Comparison of ENCODE assay signal across 22 mouse cellular contexts in genomic region chr5:100102395-100102794, GRCm38 (mm10). TPM values are rescaled to one million over a fixed set of nuclear protein-coding genes. Genes with fewer than 3 reads are reported as not detected.
DNase-seq lines count a peak whose midpoint lies in the region; ATAC-seq and TF ChIP-seq lines count a peak whose summit lies in the region.
"Had no signal": no experiment of that assay in that cellular context is flagged by ENCODE, and none has a peak within 500 bp of the region (broad histone marks: within the 10 kb centered on the region; RNA-seq: fewer than 3 reads in every experiment).

No protein-coding gene starts in this region.

- H3K36me3 ChIP-seq in lung, embryonic 14.5 days (ENCODE audit: insufficient read depth) = no peaks in the 10 kb centered on the region
- H3K36me3 ChIP-seq in lung, postnatal 0 days (ENCODE audit: insufficient read depth, low read length) = no peaks in the 10 kb centered on the region
- H3K36me3 ChIP-seq: embryonic facial prominence, embryonic 10.5 days; embryonic facial prominence, embryonic 12.5 days; forebrain, embryonic 15.5 days; G1E had no signal

- 89% methylated on average over 1 of the region's 1 CpGs for WGBS in lung, embryonic 14.5 days
- 55% methylated on average over 1 of the region's 1 CpGs for WGBS in lung, postnatal 0 days
- 68% methylated on average over 1 of the region's 1 CpGs for WGBS in lung, adult 2 months

- H3K9me3 ChIP-seq in lung, embryonic 14.5 days (ENCODE audit: low read depth, low read length) = no peaks in the 10 kb centered on the region
- no peaks in the 10 kb centered on the region for H3K9me3 ChIP-seq in lung, postnatal 0 days (ENCODE audit: low read length)
- H3K9me3 ChIP-seq: embryonic facial prominence, embryonic 10.5 days; embryonic facial prominence, embryonic 12.5 days; forebrain, embryonic 13.5 days; forebrain, embryonic 15.5 days had no signal

- no peak for TF ChIP-seq EP300 in lung, postnatal 0 days (IDR thresholded peaks at IDR 0.05)

- peak; percentile 14 for DNase-seq in lung, embryonic 14.5 days
- no peak for DNase-seq in lung, postnatal 4 days
- peak; percentile 81 for DNase-seq in lung, postnatal 0 days (ENCODE audit: low spot score)
- DNase-seq in lung, adult 2 months = no peak
- DNase-seq in NIH3T3 (ENCODE audit: low read depth) = peak; percentile 10
- DNase-seq: adrenal gland, adult 8-10 months; adrenal gland, postnatal 14 days; adrenal gland, postnatal 36 days; B cell, adult 2 months; cerebellum, adult 11-12 months; cerebellum, adult 2 months; cerebellum, adult 9-10 months; cerebellum, postnatal 10 days; cerebellum, postnatal 25 days; forebrain, postnatal 0 days had no signal

- H3K4me3 ChIP-seq in lung, embryonic 14.5 days (ENCODE audit: low read depth, low read length) = no peak overlapping the region
- H3K4me3 ChIP-seq in lung, postnatal 0 days (ENCODE audit: low read depth, low read length) = no peak overlapping the region
- H3K4me3 ChIP-seq in lung, adult 2 months (replicated peaks; ENCODE audit: extremely low read depth, low read depth, low read length) = no peak overlapping the region
- H3K4me3 ChIP-seq: embryonic facial prominence, embryonic 10.5 days; embryonic facial prominence, embryonic 12.5 days; forebrain, embryonic 13.5 days; forebrain, embryonic 15.5 days had no signal

- H3K9ac ChIP-seq in lung, embryonic 14.5 days = no peak overlapping the region
- H3K9ac ChIP-seq in lung, postnatal 0 days (replicated peaks; ENCODE audit: low read depth) = no peak overlapping the region
- H3K9ac ChIP-seq: embryonic facial prominence, embryonic 12.5 days; forebrain, embryonic 13.5 days; forebrain, embryonic 15.5 days; forebrain, postnatal 0 days had no signal

- H3K27ac ChIP-seq in lung, embryonic 14.5 days (ENCODE audit: low read depth) = no peak overlapping the region
- peak overlapping the region; percentile 21; the same call in 1 of the 2 replicates for H3K27ac ChIP-seq in lung, postnatal 0 days (ENCODE audit: low read length)
- H3K27ac ChIP-seq: embryonic facial prominence, embryonic 10.5 days; embryonic facial prominence, embryonic 12.5 days; forebrain, embryonic 13.5 days; forebrain, embryonic 15.5 days had no signal

- no peak for ATAC-seq in lung, embryonic 14.5 days (ENCODE audit: insufficient read depth)
- ATAC-seq in lung, postnatal 0 days = peak; percentile 53
- ATAC-seq: CD4-positive, CD25-positive, alpha-beta regulatory T cell, adult 4 months; forebrain, embryonic 13.5 days; forebrain, embryonic 15.5 days; forebrain, postnatal 0 days had no signal

- no peak overlapping the region for H3K4me2 ChIP-seq in lung, embryonic 14.5 days
- H3K4me2 ChIP-seq in lung, postnatal 0 days (replicated peaks; ENCODE audit: low read depth, low read length) = no peak overlapping the region
- H3K4me2 ChIP-seq: embryonic facial prominence, embryonic 12.5 days; forebrain, embryonic 13.5 days; forebrain, embryonic 15.5 days had no signal

- no peaks in the 10 kb centered on the region for H3K27me3 ChIP-seq in lung, embryonic 14.5 days (ENCODE audit: insufficient read depth, low read length)
- no peaks in the 10 kb centered on the region for H3K27me3 ChIP-seq in lung, postnatal 0 days (replicated peaks; ENCODE audit: insufficient read depth, low read length)
- H3K27me3 ChIP-seq: CH12.LX; embryonic facial prominence, embryonic 12.5 days; forebrain, embryonic 13.5 days; forebrain, embryonic 15.5 days had no signal

- TF ChIP-seq CTCF in lung, embryonic 14.5 days (IDR thresholded peaks at IDR 0.05; ENCODE audit: low read depth) = no peak
- no peak for TF ChIP-seq CTCF in lung, postnatal 0 days (IDR thresholded peaks at IDR 0.05)
- TF ChIP-seq CTCF in lung, adult 2 months (IDR thresholded peaks at IDR 0.05; ENCODE audit: insufficient read depth, low read length) = no peak

- TF ChIP-seq POLR2A in lung, adult 2 months (IDR thresholded peaks at IDR 0.05; ENCODE audit: borderline replicate concordance, extremely low read depth, low read depth, low read length) = no peak

- H3K4me1 ChIP-seq in lung, embryonic 14.5 days (ENCODE audit: insufficient read depth) = no peaks in the 10 kb centered on the region
- H3K4me1 ChIP-seq in lung, postnatal 0 days (ENCODE audit: insufficient read depth, low read depth, low read length) = no peaks in the 10 kb centered on the region
- no peaks in the 10 kb centered on the region for H3K4me1 ChIP-seq in lung, adult 2 months (ENCODE audit: control insufficient read depth, insufficient read depth, low read length)
- H3K4me1 ChIP-seq: embryonic facial prominence, embryonic 10.5 days; embryonic facial prominence, embryonic 12.5 days; forebrain, embryonic 13.5 days; forebrain, embryonic 15.5 days had no signal

RNA-seq across cellular contexts. Expression of gene Tmem150c, which starts 57.2 kb away (rescaled TPM):
- 3.3 and 5.0 TPM in 2 replicates for polyA plus RNA-seq in lung, embryonic 14.5 days (2014; fragmentation: Nextera tagmentation; extraction: Ambion mirVana)
- 5.4 and 7.6 TPM in 2 replicates for polyA plus RNA-seq in lung, postnatal 0 days (2015; fragmentation: Nextera tagmentation; extraction: Ambion mirVana)
- 2.2 and 2.8 TPM in 2 replicates for polyA plus RNA-seq in lung, adult 2 months (2012; rRNA removed)
- polyA plus RNA-seq: CD4-positive, CD25-positive, alpha-beta regulatory T cell, adult 4 months; G1E had no signal

Comparison
In these comparisons a context has a peak if more than half of its experiments do, and no peak if none do; other contexts are left out.
1. DNase-seq: peak in lung, embryonic 14.5 days (single experiment), lung, postnatal 0 days (single experiment) and NIH3T3 (single experiment); none in lung, postnatal 4 days (0 of 2) and lung, adult 2 months (single experiment).